Mouse (Mus musculus) G1E (cell line): Measurements from ENCODE around the gene Xpnpep3.

ENCODE experiments used
- CTCF ChIP-seq: IDR thresholded peaks from 2 replicates; pipeline ENCODE4 v1.5.1; 2012; ENCODE audit warnings: low read depth, low read length, inconsistent platforms, mixed read lengths
- GATA1 ChIP-seq: IDR thresholded peaks from 2 replicates; pipeline ENCODE4 v1.6.1; 2012; ENCODE audit warnings: borderline replicate concordance, low read length, inconsistent platforms, mixed read lengths
- POLR2AphosphoS5 ChIP-seq: IDR thresholded peaks from 2 replicates; pipeline ENCODE4 v1.6.1; 2012; ENCODE audit warnings: low read depth, low read length, inconsistent platforms; ENCODE audit not compliant: insufficient replicate concordance
- TAL1 ChIP-seq: conservative IDR thresholded peaks from 2 replicates; pipeline ENCODE4 v1.6.1; 2012; ENCODE audit warnings: low read depth, low read length, inconsistent platforms, mixed read lengths

GRCm38 (mm10) chr15:81359421-81359820 lies 40.5 kb upstream of the Xpnpep3 start:
- TF ChIP-seq POLR2AphosphoS5 (no peak), CTCF (no peak), TAL1 (no peak), GATA1 (no peak)
